In the genomic region with DNA sequence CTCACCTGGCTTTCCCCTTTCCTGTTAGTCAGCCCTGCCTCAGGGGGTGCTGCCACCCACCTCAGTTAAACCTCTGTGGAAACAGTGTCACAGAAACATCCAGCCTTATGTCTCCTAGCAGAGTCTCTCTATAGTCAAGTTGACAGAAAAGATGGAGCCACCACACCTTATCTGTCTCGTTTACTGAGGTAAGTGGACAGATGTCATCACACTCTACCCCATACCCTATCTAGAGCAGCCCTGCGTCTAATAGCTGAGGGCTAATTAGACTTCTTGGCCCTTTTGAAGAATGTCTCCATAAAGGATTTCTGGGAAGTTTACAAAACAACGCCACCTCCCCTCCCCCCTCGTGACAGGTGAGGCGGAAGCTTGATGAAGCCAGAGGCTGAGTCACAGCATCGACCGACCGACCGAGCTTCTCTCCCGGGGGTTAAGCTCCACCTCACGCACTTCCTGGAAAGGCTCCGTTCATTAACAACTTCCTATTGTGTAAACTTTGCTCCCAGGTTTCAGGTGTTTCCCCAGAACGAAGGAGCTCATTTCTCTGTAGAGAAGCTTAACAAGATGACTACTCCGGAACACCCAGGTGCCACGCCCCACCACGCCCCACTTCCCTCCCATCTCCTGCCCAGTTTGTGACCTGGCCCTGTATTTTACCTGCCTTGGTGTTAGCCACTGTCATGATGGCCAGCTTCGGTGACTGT, we compare ENCODE assay signal across 8 mouse cellular contexts.
DNase-seq lines count a peak whose midpoint lies in the region; ATAC-seq and TF ChIP-seq lines count a peak whose summit lies in the region.

No protein-coding gene starts in this region.

- no peak for TF ChIP-seq CTCF in layer of hippocampus, adult 2 months (conservative IDR thresholded peaks at IDR 0.05)
- TF ChIP-seq CTCF in cerebellum, adult 2 months (IDR thresholded peaks at IDR 0.05; ENCODE audit: borderline replicate concordance, insufficient read depth, low read depth, low read length): no peak

- H3K36me3 ChIP-seq in limb, embryonic 12.5 days: no peaks in the 10 kb centered on the region

- H3K27me3 ChIP-seq in limb, embryonic 12.5 days: no peaks in the 10 kb centered on the region
- no peaks in the 10 kb centered on the region for H3K27me3 ChIP-seq in cerebellum, adult 2 months (ENCODE audit: control insufficient read depth, insufficient read depth, low read length)

- DNase-seq in kidney, postnatal 10 days: peak; percentile 34
- DNase-seq in kidney, adult 11 months: no peak
- peak; percentile 38 for DNase-seq in c-Kit-positive CD71-positive TER-119-positive erythroid progenitor cells, embryonic 14.5 days (ENCODE audit: low spot score)
- DNase-seq in naive thymus-derived CD4-positive, alpha-beta T cell, adult 2 months (ENCODE audit: low read depth): peak; percentile 61
- no peak for DNase-seq in frontal cortex, postnatal 25 days (ENCODE audit: low spot score in 2 of 2)
- DNase-seq in layer of hippocampus, adult 2 months (ENCODE audit: low spot score in 2 of 2): no peak
- DNase-seq in cerebellum, adult 2 months: no peak

- no peak for TF ChIP-seq POLR2A in cerebellum, adult 2 months (IDR thresholded peaks at IDR 0.05; ENCODE audit: borderline replicate concordance, insufficient read depth, low read length)

- no peak for ATAC-seq in limb, embryonic 12.5 days (ENCODE audit: insufficient number of reproducible peaks, insufficient read depth, low FRiP score, low TSS enrichment, low read depth)

- no peaks in the 10 kb centered on the region for H3K9me3 ChIP-seq in limb, embryonic 12.5 days

- H3K4me2 ChIP-seq in limb, embryonic 12.5 days: peak overlapping the region; percentile 49

- no peak overlapping the region for H3K9ac ChIP-seq in limb, embryonic 12.5 days (replicated peaks)

- no peak overlapping the region for H3K27ac ChIP-seq in limb, embryonic 12.5 days
- H3K27ac ChIP-seq in layer of hippocampus, adult 2 months: no peak overlapping the region
- no peak overlapping the region for H3K27ac ChIP-seq in cerebellum, adult 2 months (ENCODE audit: insufficient read depth, low read length)

- peaks cover 14% of the 10 kb centered on the region for H3K4me1 ChIP-seq in limb, embryonic 12.5 days (replicated peaks)
- H3K4me1 ChIP-seq in cerebellum, adult 2 months (ENCODE audit: control insufficient read depth, insufficient read depth, low read length): 0 out of 2 replicates have a peak, but pooled peaks cover 4% of the 10 kb centered on the region

- 7% methylated on average over 17 of the region's 17 CpGs for WGBS in limb, embryonic 12.5 days
- WGBS in cerebellum, adult 2 months: 28% methylated on average over 17 of the region's 17 CpGs

- peak overlapping the region; percentile 12; the same call in 1 of the 2 replicates for H3K4me3 ChIP-seq in limb, embryonic 12.5 days (replicated peaks)
- no peak overlapping the region for H3K4me3 ChIP-seq in layer of hippocampus, adult 2 months
- H3K4me3 ChIP-seq in cerebellum, adult 2 months (replicated peaks; ENCODE audit: insufficient read depth, low read depth, low read length): no peak overlapping the region

Comparison
In these comparisons a context has a peak if more than half of its experiments do, and no peak if none do; other contexts are left out.
1. DNase-seq: peak in kidney, postnatal 10 days (single experiment), c-Kit-positive CD71-positive TER-119-positive erythroid progenitor cells, embryonic 14.5 days (single experiment) and naive thymus-derived CD4-positive, alpha-beta T cell, adult 2 months (single experiment); none in kidney, adult 11 months (single experiment), frontal cortex, postnatal 25 days (0 of 2), layer of hippocampus, adult 2 months (0 of 2) and cerebellum, adult 2 months (0 of 2).